Mouse (Mus musculus) frontal cortex, postnatal 25 days (tissue): ENCODE data around the gene Kbtbd4.

Experiments
- DNase-seq, 2 experiments: peaks; one replicate each; pipeline ENCODE4 v3.0.0; 2022; ENCODE audit warnings: low spot score in 2 of 2

Gene Kbtbd4

DNA sequence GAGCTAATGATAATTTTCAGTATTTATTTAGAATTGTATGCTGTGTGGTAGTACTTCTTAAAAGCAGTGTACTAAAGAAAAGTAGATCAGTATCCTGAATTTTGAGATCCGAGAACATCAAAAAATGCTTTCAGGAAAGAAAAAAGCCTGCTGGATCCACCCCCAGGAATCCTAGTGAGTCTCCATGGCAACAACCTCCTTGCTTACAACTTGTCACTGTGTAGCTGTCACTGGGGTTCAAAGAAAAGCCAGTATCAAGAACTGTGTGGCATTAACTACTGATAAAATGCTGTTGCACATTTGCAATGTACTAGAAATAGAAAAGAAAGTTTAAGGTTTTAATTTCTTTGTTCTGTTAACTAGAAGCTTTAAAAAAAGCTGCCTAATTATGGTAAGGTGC, 51.5 kb downstream of the Kbtbd4 start:
- no peak for DNase-seq

DNA sequence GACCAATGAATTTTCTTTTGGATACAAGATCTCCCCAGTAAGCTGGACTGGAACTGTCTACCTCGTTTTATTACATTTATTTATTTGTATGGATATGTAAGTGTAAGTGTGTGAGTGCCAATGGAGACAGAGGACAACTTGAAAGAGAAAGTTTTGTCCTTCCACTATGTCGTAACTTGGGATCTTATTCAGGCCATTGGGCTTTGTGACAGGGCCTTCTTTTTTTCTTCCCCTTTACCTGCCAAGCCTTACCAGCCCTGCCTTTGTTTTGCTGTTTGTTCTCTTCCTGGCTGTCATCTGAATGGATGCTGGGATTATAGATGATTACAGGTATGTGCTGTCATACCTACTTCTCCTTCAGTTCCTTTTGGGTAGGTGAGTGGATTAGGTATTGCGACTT, 54.3 kb downstream of the Kbtbd4 start:
- DNase-seq = no peak

- DNase-seq = no peak
Measured at GRCm38 (mm10) chr2:90960012-90960411, 55.5 kb downstream of the Kbtbd4 start.
